Mouse (Mus musculus) kidney, postnatal 0 days (tissue): ENCODE results near the gene Sgtb. TPM values are rescaled to one million over a fixed set of nuclear protein-coding genes. Genes with fewer than 3 reads are reported as not detected.

ENCODE experiments used
- ATAC-seq: fragments of 200-750 bp; cut with Nextera tagmentation; replicated peaks from 2 replicates; pipeline ENCODE4 v1.8.0; 2017; ENCODE audit warnings: low read depth, moderate number of reproducible peaks, moderate TSS enrichment, moderate library complexity; ENCODE audit not compliant: low FRiP score
- DNase-seq: peaks from one replicate; pipeline ENCODE4 v3.0.0-alpha.2; 2016; ENCODE audit warnings: low spot score
- H3K27ac ChIP-seq: fragments of 300-500 bp; sonication (generic); 2 replicates; pipeline ENCODE4 v1.5.1; 2014; ENCODE audit warnings: mild to moderate bottlenecking
- H3K27me3 ChIP-seq: fragments of 300-500 bp; sonication (generic); 2 replicates; pipeline ENCODE4 v1.6.1; 2014; ENCODE audit warnings: low read length, mixed read lengths; ENCODE audit not compliant: insufficient read depth
- H3K36me3 ChIP-seq: fragments of 300-500 bp; sonication (generic); 2 replicates; pipeline ENCODE4 v1.6.1; 2014; ENCODE audit warnings: low read length, mixed read lengths; ENCODE audit not compliant: insufficient read depth
- H3K4me1 ChIP-seq: fragments of 300-500 bp; sonication (generic); replicated peaks from 2 replicates; pipeline ENCODE4 v1.6.1; 2014; ENCODE audit warnings: antibody characterized with exemption, low read length, mixed read lengths; ENCODE audit not compliant: insufficient read depth
- H3K4me2 ChIP-seq: fragments of 300-500 bp; sonication (generic); 2 replicates; pipeline ENCODE4 v1.6.1; 2014; ENCODE audit warnings: mild to moderate bottlenecking, low read length, moderate library complexity, mixed read lengths
- H3K4me3 ChIP-seq: fragments of 300-500 bp; sonication (generic); replicated peaks from 2 replicates; pipeline ENCODE4 v1.5.1; 2014; ENCODE audit warnings: low read depth, low read length
- H3K9ac ChIP-seq: fragments of 300-500 bp; sonication (generic); 2 replicates; pipeline ENCODE4 v1.6.1; 2014; ENCODE audit warnings: low read depth, low read length
- H3K9me3 ChIP-seq: fragments of 300-500 bp; sonication (generic); replicated peaks from 2 replicates; pipeline ENCODE4 v1.6.1; 2016; ENCODE audit warnings: low read length, inconsistent platforms, mixed read lengths
- CTCF ChIP-seq: IDR thresholded peaks from 2 replicates; pipeline ENCODE4 v1.5.1; 2016; ENCODE audit warnings: antibody characterized with exemption, low read depth, mild to moderate bottlenecking, moderate library complexity
- WGBS: fragments of 180-500 bp; shearing (Covaris S2); extraction: QIAGEN DNeasy Blood & Tissue Kit; methylation state at CpG from one replicate; pipeline ENCODE4 v1.1.7; 2014; 5-methylcytosine and 5-hydroxymethylcytosine counted together
- polyA plus RNA-seq: library from polyadenylated mRNA; unstranded; fragments of >200 nt; fragmentation: Nextera tagmentation; extraction: Ambion mirVana; gene quantifications from 2 replicates; pipeline ENCODE4 v1.2.1, GENCODE M21; 2015

The Sgtb gene
- polyA plus RNA-seq, 1 experiment from 2014 or later: 5.6 TPM

- Histone ChIP-seq H3K36me3 (peaks cover 16% of the 10 kb centered on the region; the same call in 1 of the 2 replicates), H3K4me2 (no peak overlapping the region), H3K4me1 (no peaks in the 10 kb centered on the region; the same call in 1 of the 2 replicates), H3K27me3 (no peaks in the 10 kb centered on the region), H3K4me3 (no peak overlapping the region), H3K9me3 (no peaks in the 10 kb centered on the region), H3K27ac (no peak overlapping the region), H3K9ac (no peak overlapping the region)
- DNase-seq: no peak
- no peak for ATAC-seq
- 90% methylated on average over 5 of the region's 5 CpGs for WGBS
- TF ChIP-seq CTCF: no peak
These were observed 62.2 kb downstream of the Sgtb start for GRCm38 (mm10) chr13:104171711-104172110.

GRCm38 (mm10) chr13:104172498-104172897 lies 63.0 kb downstream of the Sgtb start:
- H3K9me3 ChIP-seq: no peaks in the 10 kb centered on the region
- H3K27ac ChIP-seq: no peak overlapping the region
- peaks cover 3% of the 10 kb centered on the region for H3K4me1 ChIP-seq
- H3K27me3 ChIP-seq: no peaks in the 10 kb centered on the region
- no peak for ATAC-seq
- no peak overlapping the region for H3K4me2 ChIP-seq
- DNase-seq: no peak
- H3K4me3 ChIP-seq: no peak overlapping the region
- TF ChIP-seq CTCF: no peak
- peaks cover 16% of the 10 kb centered on the region; the same call in 1 of the 2 replicates for H3K36me3 ChIP-seq
- no peak overlapping the region for H3K9ac ChIP-seq

- DNase-seq (no peak), ATAC-seq (no peak)
- 72% methylated on average over 3 of the region's 3 CpGs for WGBS
- no peak overlapping the region for H3K27ac ChIP-seq
- H3K4me3 ChIP-seq: peak overlapping the region; percentile 1; the same call in 1 of the 2 replicates
- peak overlapping the region; percentile 81 for H3K4me2 ChIP-seq
- H3K27me3 ChIP-seq: no peaks in the 10 kb centered on the region
- H3K9me3 ChIP-seq: no peaks in the 10 kb centered on the region
- no peak for TF ChIP-seq CTCF
- 0 out of 2 replicates have a peak overlapping the region, but pooled peaks have one; percentile 1 for H3K9ac ChIP-seq
- peaks cover 3% of the 10 kb centered on the region for H3K4me1 ChIP-seq
- 0 out of 2 replicates have a peak, but pooled peaks cover 5% of the 10 kb centered on the region for H3K36me3 ChIP-seq
These were observed 67.3 kb downstream of the Sgtb start for GRCm38 (mm10) chr13:104176874-104177273.

- WGBS: 1% methylated on average over 32 of the region's 32 CpGs
- H3K27ac ChIP-seq: peak within 1 kb of the TSS; percentile 89
- H3K27me3 ChIP-seq: no peaks in the 10 kb centered on the region
- ATAC-seq (peak; percentile 86), DNase-seq (no peak)
- H3K9me3 ChIP-seq: no peaks in the 10 kb centered on the region
- peaks cover 3% of the 10 kb centered on the region for H3K4me1 ChIP-seq
- no peak for TF ChIP-seq CTCF
- H3K9ac ChIP-seq: peak within 1 kb of the TSS; percentile 78
- H3K4me3 ChIP-seq: peak within 1 kb of the TSS; percentile 78
- H3K4me2 ChIP-seq: peak within 1 kb of the TSS; percentile 81
- H3K36me3 ChIP-seq: 0 out of 2 replicates have a peak, but pooled peaks cover 5% of the 10 kb centered on the region
These were observed 68.5 kb downstream of the Sgtb start, which contains the start of gene Trappc13 for GRCm38 (mm10) chr13:104177796-104178649. TSS of gene Trappc13 (minus strand) at chr13:104178469.

- peak within 1 kb of the TSS; percentile 78 for H3K9ac ChIP-seq
- no peaks in the 10 kb centered on the region for H3K9me3 ChIP-seq
- ATAC-seq (peak; percentile 98), DNase-seq (peak; percentile 100)
- peak; percentile 59 for TF ChIP-seq CTCF
- peak within 1 kb of the TSS; percentile 89 for H3K27ac ChIP-seq
- no peaks in the 10 kb centered on the region for H3K27me3 ChIP-seq
- peak within 1 kb of the TSS; percentile 78 for H3K4me3 ChIP-seq
- 0 out of 2 replicates have a peak, but pooled peaks cover 5% of the 10 kb centered on the region for H3K36me3 ChIP-seq
- H3K4me1 ChIP-seq: peaks cover 3% of the 10 kb centered on the region
- under 1% methylated on average over 38 of the region's 38 CpGs for WGBS
- H3K4me2 ChIP-seq: peak within 1 kb of the TSS; percentile 81
These were observed 69.1 kb downstream of the Sgtb start, which contains the start of gene Trim23 for GRCm38 (mm10) chr13:104178650-104179121. TSS of gene Trim23 (plus strand) at chr13:104178797.

DNA sequence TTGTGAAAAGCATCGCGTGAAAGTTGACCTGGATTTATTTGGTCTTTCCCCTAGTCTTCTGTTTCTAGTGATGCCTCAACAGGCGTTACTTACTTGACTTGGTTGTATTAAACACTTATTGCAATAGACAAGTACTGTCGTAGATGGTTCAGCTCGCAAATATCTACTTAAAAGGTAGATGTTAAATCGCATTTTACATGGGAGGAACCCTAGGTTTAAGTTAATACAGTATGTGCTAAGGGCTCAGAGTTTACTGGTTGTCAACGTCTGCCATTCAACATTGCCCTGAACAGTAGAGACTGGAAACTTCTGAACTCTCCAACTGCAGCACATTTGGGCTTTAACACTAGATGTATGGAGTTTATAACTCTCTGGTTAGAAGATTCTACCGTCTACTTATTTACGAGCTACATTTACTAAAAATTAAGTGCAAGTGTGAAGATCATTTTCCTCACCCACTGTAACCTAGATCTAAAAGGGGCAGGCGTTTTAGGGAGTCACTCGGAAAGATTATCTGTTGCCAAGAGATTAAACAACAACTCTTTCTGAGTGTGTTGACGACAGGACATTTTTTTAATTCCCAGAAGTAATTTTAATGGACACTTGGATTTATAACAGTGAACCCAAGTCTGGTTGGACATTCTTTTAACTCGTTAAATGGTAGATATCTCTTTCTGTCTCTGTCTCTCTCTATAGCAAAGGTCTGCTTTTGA lies 69.8 kb downstream of the Sgtb start:
- Histone ChIP-seq H3K4me3 (peak overlapping the region; percentile 78), H3K27me3 (no peaks in the 10 kb centered on the region), H3K27ac (peak overlapping the region; percentile 71), H3K9me3 (no peaks in the 10 kb centered on the region), H3K9ac (peak overlapping the region; percentile 78), H3K36me3 (peaks cover 5% of the 10 kb centered on the region; the same call in 1 of the 2 replicates), H3K4me1 (peaks cover 3% of the 10 kb centered on the region), H3K4me2 (peak overlapping the region; percentile 59)
- ATAC-seq (no peak), DNase-seq (peak; percentile 36)
- TF ChIP-seq CTCF: no peak; the same call in 1 of the 2 replicates
- 12% methylated on average over 13 of the region's 13 CpGs for WGBS
